Mouse (Mus musculus) adrenal gland, postnatal 4 days (tissue): ENCODE measurements around the gene Zfp770. TPM values are rescaled to one million over a fixed set of nuclear protein-coding genes. Genes with fewer than 3 reads are reported as not detected.

ENCODE experiments used
- DNase-seq, 2 experiments: peaks; one replicate each; pipeline ENCODE4 v3.0.0; 2021 to 2022; ENCODE audit warnings: low spot score in 2 of 2, mixed read lengths in 2 of 2
- microRNA-seq: library from miRNA; unstranded; fragments of <30 nt; microRNA quantifications from one replicate; pipeline ENCODE4 v1.2.0, GENCODE M21; 2021
- total RNA-seq, 2 experiments: library from RNA; stranded (reverse); gene quantifications; 2 replicates each; pipeline ENCODE4 v1.2.3; 2021

The Zfp770 gene
- total RNA-seq, 2 experiments from 2014 or later, result 15.4 TPM

- DNase-seq, result no peak
Measured at GRCm38 (mm10) chr2:114144915-114145314, 56.4 kb downstream of the Zfp770 start.

GRCm38 (mm10) chr2:114143842-114144241 lies 57.4 kb downstream of the Zfp770 start:
- DNase-seq, result no peak

Small RNA genes lying within 50 kb of the gene (microRNA-seq; reads per million reads assigned to microRNA genes)
- gene Mir7002, result not detected

Other genes starting within 250 kb of the Zfp770 start
- 10 to 100 TPM; 20.5 to 21.3 TPM for gene Gjd2, start 187.8 kb downstream of the Zfp770 start, total RNA-seq
- 10 to 100 TPM in 1 of 2 experiments, 1 to 10 TPM in 1; 7.6 to 23.1 TPM for gene Actc1, start 147.9 kb downstream of the Zfp770 start, total RNA-seq
- 10 to 100 TPM; 37.2 to 39.3 TPM for gene Aqr, start 14.4 kb downstream of the Zfp770 start, total RNA-seq